Mouse (Mus musculus): ENCODE results near the gene Ccdc115. TPM values are rescaled to one million over a fixed set of nuclear protein-coding genes. Genes with fewer than 3 reads are reported as not detected.
A peak's percentile ranks its signal among the peaks of the same experiment; 100 is the strongest.

Ccdc115 gene
- polyA plus RNA-seq, 1 experiment, result 19.2 TPM

GRCm38 (mm10) chr1:34433891-34434521, 5.5 kb downstream of the Ccdc115 start:
- peak in 1 of 2 experiments; percentile 28 for DNase-seq (ENCODE audit: low read depth in 1 of 2, low spot score in 2 of 2)
- H3K36me3 ChIP-seq (ENCODE audit: control insufficient read depth, insufficient read depth, low read length), result no peaks in the 10 kb centered on the region
- no peak for TF ChIP-seq CTCF (IDR thresholded peaks at IDR 0.05; ENCODE audit: extremely low read depth, insufficient read depth, insufficient read length, insufficient replicate concordance)
- TF ChIP-seq POLR2A (IDR thresholded peaks at IDR 0.05; ENCODE audit: low read depth, low read length), result no peak
- WGBS, result 6% methylated on average over 19 of the region's 19 CpGs
- peaks cover 5% of the 10 kb centered on the region; the same call in 1 of the 2 replicates for H3K4me1 ChIP-seq (ENCODE audit: control insufficient read depth, insufficient read depth, insufficient read length)
- peak overlapping the region; percentile 69 for H3K4me3 ChIP-seq (ENCODE audit: extremely low read depth, insufficient read depth, insufficient read length)
- H3K27me3 ChIP-seq (ENCODE audit: control insufficient read depth, insufficient read depth, low read length), result no peaks in the 10 kb centered on the region
- H3K27ac ChIP-seq (ENCODE audit: insufficient read depth, low read length), result peak overlapping the region; percentile 92

- WGBS, result 36% methylated on average over 35 of the region's 35 CpGs
- H3K27me3 ChIP-seq (ENCODE audit: control insufficient read depth, insufficient read depth, low read length), result no peaks in the 10 kb centered on the region
- no peak for TF ChIP-seq CTCF (IDR thresholded peaks at IDR 0.05; ENCODE audit: extremely low read depth, insufficient read depth, insufficient read length, insufficient replicate concordance)
- TF ChIP-seq POLR2A (IDR thresholded peaks at IDR 0.05; ENCODE audit: low read depth, low read length), result peak; percentile 26; the same call in 1 of the 2 replicates
- DNase-seq (ENCODE audit: low read depth in 1 of 2, low spot score in 2 of 2), result peak in 1 of 2 experiments; percentile 17
- H3K27ac ChIP-seq (ENCODE audit: insufficient read depth, low read length), result peak overlapping the region; percentile 65
- peak overlapping the region; percentile 57 for H3K4me3 ChIP-seq (ENCODE audit: extremely low read depth, insufficient read depth, insufficient read length)
- no peaks in the 10 kb centered on the region for H3K36me3 ChIP-seq (ENCODE audit: control insufficient read depth, insufficient read depth, low read length)
- peaks cover 3% of the 10 kb centered on the region; the same call in 1 of the 2 replicates for H3K4me1 ChIP-seq (ENCODE audit: control insufficient read depth, insufficient read depth, insufficient read length)
Measured at GRCm38 (mm10) chr1:34432776-34433481, 6.5 kb downstream of the Ccdc115 start.

- Histone ChIP-seq H3K36me3 (ENCODE audit: control insufficient read depth, insufficient read depth, low read length) (no peaks in the 10 kb centered on the region), H3K4me3 (ENCODE audit: extremely low read depth, insufficient read depth, insufficient read length) (no peak overlapping the region), H3K4me1 (ENCODE audit: control insufficient read depth, insufficient read depth, insufficient read length) (peaks cover 3% of the 10 kb centered on the region; the same call in 1 of the 2 replicates), H3K27me3 (ENCODE audit: control insufficient read depth, insufficient read depth, low read length) (no peaks in the 10 kb centered on the region), H3K27ac (ENCODE audit: insufficient read depth, low read length) (no peak overlapping the region)
- DNase-seq (ENCODE audit: low read depth in 1 of 2, low spot score in 2 of 2), result no peak
- no peak for TF ChIP-seq CTCF (IDR thresholded peaks at IDR 0.05; ENCODE audit: extremely low read depth, insufficient read depth, insufficient read length, insufficient replicate concordance)
- no peak for TF ChIP-seq POLR2A (IDR thresholded peaks at IDR 0.05; ENCODE audit: low read depth, low read length)
- 76% methylated on average over 13 of the region's 13 CpGs for WGBS
Measured at GRCm38 (mm10) chr1:34432411-34432775, 7.1 kb downstream of the Ccdc115 start.

DNA sequence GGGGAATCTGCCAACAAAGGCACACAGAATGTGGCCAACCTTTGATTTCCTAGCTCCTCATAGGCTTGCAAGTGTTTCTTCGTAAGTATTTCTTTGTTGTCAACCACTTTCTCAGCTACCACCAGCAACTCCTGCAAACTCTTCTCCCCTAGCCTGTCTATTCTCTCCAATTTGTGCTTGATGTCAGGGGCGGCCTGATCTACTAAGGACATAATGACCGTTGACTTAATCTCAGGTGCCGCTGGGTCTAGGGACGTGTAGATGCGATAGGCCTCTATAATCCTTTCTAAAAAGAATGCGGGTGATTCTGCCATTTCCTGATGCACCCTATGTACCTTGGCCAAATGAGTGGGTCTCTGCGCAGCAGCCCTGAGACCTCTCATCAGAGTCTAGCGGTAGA, 8.0 kb downstream of the Ccdc115 start:
- H3K27me3 ChIP-seq (ENCODE audit: control insufficient read depth, insufficient read depth, low read length), result no peaks in the 10 kb centered on the region
- WGBS, result 94% methylated on average over 9 of the region's 9 CpGs
- no peak overlapping the region for H3K4me3 ChIP-seq (ENCODE audit: extremely low read depth, insufficient read depth, insufficient read length)

GRCm38 (mm10) chr1:34430981-34431380, 8.5 kb downstream of the Ccdc115 start:
- no peaks in the 10 kb centered on the region for H3K36me3 ChIP-seq (ENCODE audit: control insufficient read depth, insufficient read depth, low read length)
- H3K4me1 ChIP-seq (ENCODE audit: control insufficient read depth, insufficient read depth, insufficient read length), result peaks cover 3% of the 10 kb centered on the region; the same call in 1 of the 2 replicates
- WGBS, result 97% methylated on average over 3 of the region's 3 CpGs

More for the DNA sequence above, 8.0 kb downstream of the Ccdc115 start:
- no peaks in the 10 kb centered on the region for H3K36me3 ChIP-seq (ENCODE audit: control insufficient read depth, insufficient read depth, low read length)
- no peak for DNase-seq (ENCODE audit: low read depth in 1 of 2, low spot score in 2 of 2)
- TF ChIP-seq POLR2A (IDR thresholded peaks at IDR 0.05; ENCODE audit: low read depth, low read length) (no peak), CTCF (IDR thresholded peaks at IDR 0.05; ENCODE audit: extremely low read depth, insufficient read depth, insufficient read length, insufficient replicate concordance) (no peak)
- no peak overlapping the region for H3K27ac ChIP-seq (ENCODE audit: insufficient read depth, low read length)
- H3K4me1 ChIP-seq (ENCODE audit: control insufficient read depth, insufficient read depth, insufficient read length), result peaks cover 3% of the 10 kb centered on the region; the same call in 1 of the 2 replicates

DNA sequence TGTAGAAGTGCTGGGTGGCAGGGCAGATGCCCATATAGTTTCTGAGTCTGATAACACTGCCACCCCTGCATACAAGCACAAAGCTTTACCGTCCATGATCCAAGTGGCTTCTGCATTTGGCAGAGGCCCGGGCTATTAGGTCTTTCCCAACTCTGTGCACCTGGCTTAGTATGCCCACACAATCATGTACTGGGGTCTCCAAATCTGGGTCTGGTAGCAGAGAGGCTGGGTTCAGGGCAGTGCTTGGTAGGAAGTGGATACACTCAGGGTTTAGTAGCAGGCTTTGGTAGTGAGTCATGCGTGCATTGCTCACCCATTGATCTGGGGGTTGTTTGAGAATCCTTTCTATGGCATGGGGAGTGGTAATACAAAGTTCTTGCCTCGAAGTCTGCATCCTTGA, 10.2 kb downstream of the Ccdc115 start:
- no peak for DNase-seq (ENCODE audit: low read depth in 1 of 2, low spot score in 2 of 2)
- H3K4me1 ChIP-seq (ENCODE audit: control insufficient read depth, insufficient read depth, insufficient read length), result peaks cover 3% of the 10 kb centered on the region; the same call in 1 of the 2 replicates
- no peak overlapping the region for H3K4me3 ChIP-seq (ENCODE audit: extremely low read depth, insufficient read depth, insufficient read length)
- no peaks in the 10 kb centered on the region for H3K36me3 ChIP-seq (ENCODE audit: control insufficient read depth, insufficient read depth, low read length)
- WGBS, result 93% methylated on average over 4 of the region's 4 CpGs
- H3K27ac ChIP-seq (ENCODE audit: insufficient read depth, low read length), result no peak overlapping the region
- TF ChIP-seq CTCF (IDR thresholded peaks at IDR 0.05; ENCODE audit: extremely low read depth, insufficient read depth, insufficient read length, insufficient replicate concordance), result no peak
- TF ChIP-seq POLR2A (IDR thresholded peaks at IDR 0.05; ENCODE audit: low read depth, low read length), result no peak
- no peaks in the 10 kb centered on the region for H3K27me3 ChIP-seq (ENCODE audit: control insufficient read depth, insufficient read depth, low read length)

More at GRCm38 (mm10) chr1:34430981-34431380, 8.5 kb downstream of the Ccdc115 start:
- H3K27me3 ChIP-seq (ENCODE audit: control insufficient read depth, insufficient read depth, low read length), result no peaks in the 10 kb centered on the region
- H3K4me3 ChIP-seq (ENCODE audit: extremely low read depth, insufficient read depth, insufficient read length), result no peak overlapping the region
- DNase-seq (ENCODE audit: low read depth in 1 of 2, low spot score in 2 of 2), result no peak
- TF ChIP-seq POLR2A (IDR thresholded peaks at IDR 0.05; ENCODE audit: low read depth, low read length), result no peak
- no peak for TF ChIP-seq CTCF (IDR thresholded peaks at IDR 0.05; ENCODE audit: extremely low read depth, insufficient read depth, insufficient read length, insufficient replicate concordance)
- no peak overlapping the region for H3K27ac ChIP-seq (ENCODE audit: insufficient read depth, low read length)
